Mouse (Mus musculus) lung, embryonic 15.5 days (tissue): ENCODE measurements around the gene Medag. TPM values are rescaled to one million over a fixed set of nuclear protein-coding genes. Genes with fewer than 3 reads are reported as not detected.
A peak's percentile ranks its signal among the peaks of the same experiment; 100 is the strongest.

Experiments used
- ATAC-seq: fragments of 200-750 bp; cut with Nextera tagmentation; 2 replicates; pipeline ENCODE4 v1.8.0; 2017; ENCODE audit warnings: moderate number of reproducible peaks, borderline replicate concordance; ENCODE audit not compliant: low FRiP score, low TSS enrichment; ENCODE audit errors: extremely low read depth
- H3K27ac ChIP-seq: fragments of 300-500 bp; sonication (generic); 2 replicates; pipeline ENCODE4 v1.5.1; 2015; ENCODE audit warnings: moderate library complexity, mild to moderate bottlenecking, inconsistent platforms
- H3K27me3 ChIP-seq: fragments of 300-500 bp; sonication (generic); 2 replicates; pipeline ENCODE4 v1.6.1; 2015; ENCODE audit warnings: inconsistent platforms
- H3K36me3 ChIP-seq: fragments of 300-500 bp; sonication (generic); 2 replicates; pipeline ENCODE4 v1.6.1; 2015; ENCODE audit warnings: inconsistent platforms
- H3K4me1 ChIP-seq: fragments of 300-500 bp; sonication (generic); 2 replicates; pipeline ENCODE4 v1.6.1; 2015; ENCODE audit warnings: inconsistent platforms
- H3K4me2 ChIP-seq: fragments of 300-500 bp; sonication (generic); 2 replicates; pipeline ENCODE4 v1.6.1; 2015; ENCODE audit warnings: inconsistent platforms, mild to moderate bottlenecking, moderate library complexity
- H3K4me3 ChIP-seq: fragments of 300-500 bp; sonication (generic); 2 replicates; pipeline ENCODE4 v1.5.1; 2015; ENCODE audit warnings: mild to moderate bottlenecking, inconsistent platforms
- H3K9ac ChIP-seq: fragments of 300-500 bp; sonication (generic); 2 replicates; pipeline ENCODE4 v1.6.1; 2015; ENCODE audit warnings: inconsistent platforms
- H3K9me3 ChIP-seq: fragments of 300-500 bp; sonication (generic); 2 replicates; pipeline ENCODE4 v1.6.1; 2016; ENCODE audit warnings: inconsistent platforms
- WGBS: fragments of 180-500 bp; shearing (Covaris S2); methylation state at CpG from one replicate; pipeline ENCODE4 v1.1.7; 2015; 5-methylcytosine and 5-hydroxymethylcytosine counted together
- polyA plus RNA-seq: library from polyadenylated mRNA; unstranded; fragments of >200 nt; fragmentation: Nextera tagmentation; extraction: Ambion mirVana; gene quantifications from 2 replicates; pipeline ENCODE4 v1.2.1, GENCODE M21; 2015

Gene Medag
- polyA plus RNA-seq, 1 experiment from 2014 or later, result 1.5 TPM

GRCm38 (mm10) chr5:149412194-149412575, 636 bp downstream of the Medag start:
- H3K4me2 ChIP-seq, result peak overlapping the region; percentile 67
- WGBS, result 30% methylated on average over 11 of the region's 11 CpGs
- no peak for ATAC-seq
- H3K9ac ChIP-seq, result peak overlapping the region; percentile 36
- peak overlapping the region; percentile 38 for H3K4me3 ChIP-seq
- no peak overlapping the region for H3K27ac ChIP-seq
- no peaks in the 10 kb centered on the region for H3K36me3 ChIP-seq
- peaks cover 13% of the 10 kb centered on the region for H3K4me1 ChIP-seq
- H3K27me3 ChIP-seq, result 0 out of 2 replicates have a peak, but pooled peaks cover 6% of the 10 kb centered on the region
- H3K9me3 ChIP-seq, result no peaks in the 10 kb centered on the region

- H3K4me1 ChIP-seq, result peaks cover 13% of the 10 kb centered on the region
- 84% methylated on average over 10 of the region's 10 CpGs for WGBS
- no peak overlapping the region for H3K9ac ChIP-seq
- no peak for ATAC-seq
- no peak overlapping the region for H3K27ac ChIP-seq
- no peaks in the 10 kb centered on the region for H3K9me3 ChIP-seq
- H3K4me2 ChIP-seq, result peak overlapping the region; percentile 67; the same call in 1 of the 2 replicates
- no peak overlapping the region for H3K4me3 ChIP-seq
- 0 out of 2 replicates have a peak, but pooled peaks cover 6% of the 10 kb centered on the region for H3K27me3 ChIP-seq
- H3K36me3 ChIP-seq, result no peaks in the 10 kb centered on the region
These were observed 1.1 kb downstream of the Medag start for GRCm38 (mm10) chr5:149412671-149413070.

DNA sequence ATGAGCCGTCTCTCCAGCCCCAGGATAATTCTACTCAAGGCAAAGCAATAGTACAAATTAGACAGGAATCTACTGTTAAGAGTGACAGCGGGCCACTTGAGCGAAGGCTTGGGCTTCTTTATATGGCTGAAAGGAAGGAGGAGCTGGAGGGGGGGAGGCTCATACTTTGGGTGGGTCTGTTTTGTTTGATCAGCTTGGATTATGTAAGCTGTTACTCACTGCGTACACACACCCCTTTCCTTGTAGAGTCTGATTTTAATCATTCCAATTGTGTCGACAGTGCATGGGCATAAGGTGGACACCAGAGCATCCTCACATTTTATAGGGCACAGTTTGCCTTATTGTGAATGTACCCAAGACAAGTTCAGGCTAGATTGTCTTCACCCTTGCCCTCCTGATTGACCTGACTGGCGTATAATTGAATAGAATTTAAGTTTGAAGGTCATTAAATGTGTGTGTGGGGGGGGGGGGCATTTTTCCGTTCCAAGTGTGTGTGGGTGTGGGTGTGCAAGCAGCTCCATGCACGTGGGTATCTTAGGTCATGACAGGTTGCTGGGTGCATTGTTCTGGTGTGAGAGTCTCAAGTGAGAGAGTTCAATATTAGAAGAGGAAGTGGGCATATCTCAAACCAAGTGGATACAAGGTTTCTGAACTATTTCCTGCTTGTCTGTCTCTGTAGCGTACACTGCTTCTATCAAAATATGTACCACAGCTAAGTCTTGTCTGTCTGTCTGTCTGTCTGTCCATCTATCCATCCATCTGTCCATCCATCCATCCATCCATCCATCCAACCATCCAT, 3.0 kb downstream of the Medag start:
- no peak overlapping the region for H3K9ac ChIP-seq
- H3K4me1 ChIP-seq, result peaks cover 13% of the 10 kb centered on the region
- 63% methylated on average over 9 of the region's 9 CpGs for WGBS
- no peaks in the 10 kb centered on the region for H3K36me3 ChIP-seq
- no peaks in the 10 kb centered on the region for H3K9me3 ChIP-seq
- no peak overlapping the region for H3K4me2 ChIP-seq
- 0 out of 2 replicates have a peak, but pooled peaks cover 6% of the 10 kb centered on the region for H3K27me3 ChIP-seq
- H3K27ac ChIP-seq, result no peak overlapping the region
- 0 out of 2 replicates have a peak, but pooled peaks have one; percentile 4 for ATAC-seq
- H3K4me3 ChIP-seq, result no peak overlapping the region

GRCm38 (mm10) chr5:149417381-149417780, 5.8 kb downstream of the Medag start:
- no peaks in the 10 kb centered on the region for H3K36me3 ChIP-seq
- H3K4me3 ChIP-seq, result no peak overlapping the region
- no peak overlapping the region for H3K27ac ChIP-seq
- WGBS, result 88% methylated on average over 4 of the region's 4 CpGs
- no peaks in the 10 kb centered on the region for H3K27me3 ChIP-seq
- no peaks in the 10 kb centered on the region; the same call in 1 of the 2 replicates for H3K4me1 ChIP-seq
- H3K9ac ChIP-seq, result no peak overlapping the region
- no peaks in the 10 kb centered on the region for H3K9me3 ChIP-seq
- no peak for ATAC-seq
- no peak overlapping the region for H3K4me2 ChIP-seq

- 85% methylated on average over 3 of the region's 3 CpGs for WGBS
- Histone ChIP-seq H3K36me3 (no peaks in the 10 kb centered on the region), H3K9ac (no peak overlapping the region), H3K27me3 (no peaks in the 10 kb centered on the region), H3K4me3 (no peak overlapping the region), H3K27ac (no peak overlapping the region), H3K4me1 (peaks cover 24% of the 10 kb centered on the region), H3K4me2 (no peak overlapping the region), H3K9me3 (no peaks in the 10 kb centered on the region)
- no peak for ATAC-seq
These were observed 15.0 kb downstream of the Medag start for GRCm38 (mm10) chr5:149426525-149426924.

DNA sequence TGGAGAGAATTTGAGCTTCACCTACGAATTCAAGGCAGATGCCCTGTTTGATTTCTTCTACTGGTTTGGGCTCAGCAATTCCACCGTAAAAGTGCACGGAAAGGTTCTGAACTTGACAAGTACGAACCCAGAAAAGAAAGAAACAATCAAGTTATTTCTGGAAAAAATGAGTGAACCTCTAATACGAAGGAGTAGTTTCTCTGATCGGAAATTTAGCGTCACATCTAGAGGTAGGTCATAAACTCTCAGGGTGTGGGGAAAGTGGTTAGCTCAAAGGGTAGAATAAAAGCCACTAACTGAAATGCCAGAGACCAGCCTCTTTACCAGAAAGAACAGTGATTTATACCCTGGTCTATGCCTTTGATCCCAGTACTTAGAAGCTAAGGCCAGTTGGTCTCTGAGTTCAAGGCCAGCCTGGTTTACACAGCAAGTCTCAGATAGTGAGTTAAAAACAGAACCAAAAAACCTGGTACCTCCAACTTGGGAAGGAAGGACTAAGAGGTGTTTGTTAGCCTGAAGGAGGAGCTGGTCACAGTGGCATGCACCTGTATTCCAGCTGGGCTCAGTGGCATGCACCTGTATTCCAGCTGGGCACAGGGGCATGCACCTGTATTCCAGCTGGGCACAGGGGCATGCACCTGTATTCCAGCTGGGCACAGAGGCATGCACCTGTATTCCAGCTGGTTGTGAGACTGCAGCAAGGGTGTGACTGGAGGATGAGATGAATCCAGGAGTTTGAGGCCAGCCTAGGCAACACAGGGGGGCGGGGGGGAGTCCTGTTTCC, 15.9 kb downstream of the Medag start:
- Histone ChIP-seq H3K9me3 (no peaks in the 10 kb centered on the region), H3K4me2 (no peak overlapping the region), H3K4me3 (no peak overlapping the region), H3K9ac (no peak overlapping the region), H3K36me3 (no peaks in the 10 kb centered on the region), H3K27ac (no peak overlapping the region), H3K4me1 (peaks cover 24% of the 10 kb centered on the region), H3K27me3 (no peaks in the 10 kb centered on the region)
- no peak for ATAC-seq
- WGBS, result 98% methylated on average over 8 of the region's 8 CpGs

DNA sequence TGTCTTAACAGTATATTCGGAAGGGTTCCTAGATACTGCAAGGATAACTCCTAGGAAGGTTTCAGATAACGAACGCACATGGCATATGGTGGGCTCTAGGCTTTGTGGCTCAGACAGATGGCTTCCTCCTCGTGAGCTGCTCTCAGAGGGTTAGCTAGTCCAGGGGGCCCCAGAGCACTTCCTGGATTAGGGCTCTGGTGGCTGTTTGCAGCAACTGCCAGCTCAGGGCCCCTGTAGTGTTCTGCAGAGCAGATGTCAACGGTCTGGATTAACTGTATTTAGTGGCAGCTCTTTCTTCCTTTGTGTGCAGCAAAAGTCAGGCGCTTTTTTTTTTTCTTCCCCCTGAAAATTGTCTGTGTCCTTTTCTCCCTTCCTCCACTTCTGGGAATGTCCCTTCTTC, 16.8 kb downstream of the Medag start:
- WGBS, result 9% methylated on average over 6 of the region's 6 CpGs
- no peaks in the 10 kb centered on the region for H3K9me3 ChIP-seq
- peak; percentile 61; the same call in 1 of the 2 replicates for ATAC-seq
- H3K9ac ChIP-seq, result no peak overlapping the region
- no peaks in the 10 kb centered on the region for H3K27me3 ChIP-seq
- H3K4me2 ChIP-seq, result peak overlapping the region; percentile 7; the same call in 1 of the 2 replicates
- H3K36me3 ChIP-seq, result no peaks in the 10 kb centered on the region
- no peak overlapping the region for H3K4me3 ChIP-seq
- H3K27ac ChIP-seq, result peak overlapping the region; percentile 82
- H3K4me1 ChIP-seq, result peaks cover 25% of the 10 kb centered on the region

GRCm38 (mm10) chr5:149428810-149429255, 17.3 kb downstream of the Medag start:
- H3K9me3 ChIP-seq, result no peaks in the 10 kb centered on the region
- WGBS, result 29% methylated on average over 2 of the region's 2 CpGs
- peak; percentile 63 for ATAC-seq
- H3K36me3 ChIP-seq, result no peaks in the 10 kb centered on the region
- peaks cover 28% of the 10 kb centered on the region for H3K4me1 ChIP-seq
- no peak overlapping the region for H3K4me2 ChIP-seq
- H3K4me3 ChIP-seq, result no peak overlapping the region
- H3K27ac ChIP-seq, result peak overlapping the region; percentile 82
- no peak overlapping the region for H3K9ac ChIP-seq
- no peaks in the 10 kb centered on the region for H3K27me3 ChIP-seq

- H3K27me3 ChIP-seq, result no peaks in the 10 kb centered on the region
- H3K4me1 ChIP-seq, result peaks cover 32% of the 10 kb centered on the region
- no peak overlapping the region for H3K4me2 ChIP-seq
- no peak for ATAC-seq
- WGBS, result 56% methylated on average over 4 of the region's 4 CpGs
- no peak overlapping the region for H3K4me3 ChIP-seq
- no peaks in the 10 kb centered on the region for H3K9me3 ChIP-seq
- no peak overlapping the region for H3K27ac ChIP-seq
- H3K36me3 ChIP-seq, result no peaks in the 10 kb centered on the region
- no peak overlapping the region for H3K9ac ChIP-seq
These were observed 18.0 kb downstream of the Medag start for GRCm38 (mm10) chr5:149429541-149429940.

GRCm38 (mm10) chr5:149430943-149431342, 19.4 kb downstream of the Medag start:
- no peak for ATAC-seq
- Histone ChIP-seq H3K4me1 (peaks cover 40% of the 10 kb centered on the region), H3K4me3 (no peak overlapping the region), H3K27ac (no peak overlapping the region), H3K36me3 (no peaks in the 10 kb centered on the region), H3K4me2 (no peak overlapping the region), H3K9me3 (no peaks in the 10 kb centered on the region), H3K27me3 (no peaks in the 10 kb centered on the region), H3K9ac (no peak overlapping the region)
- WGBS, result 93% methylated on average over 3 of the region's 3 CpGs

- peak; percentile 58; the same call in 1 of the 2 replicates for ATAC-seq
- WGBS, result 42% methylated on average over 7 of the region's 7 CpGs
- no peak overlapping the region for H3K4me2 ChIP-seq
These were observed 22.1 kb downstream of the Medag start for GRCm38 (mm10) chr5:149433618-149434017.

More at GRCm38 (mm10) chr5:149433618-149434017, 22.1 kb downstream of the Medag start:
- Histone ChIP-seq H3K4me3 (no peak overlapping the region), H3K27me3 (no peaks in the 10 kb centered on the region), H3K36me3 (no peaks in the 10 kb centered on the region), H3K27ac (peak overlapping the region; percentile 77), H3K9ac (no peak overlapping the region), H3K9me3 (no peaks in the 10 kb centered on the region), H3K4me1 (peaks cover 46% of the 10 kb centered on the region)
